Mouse (Mus musculus) activated CD4-positive, CD25-positive, alpha-beta regulatory T cell, adult 4 months (primary cell): ENCODE results near the gene Gm13691. TPM values are rescaled to one million over a fixed set of nuclear protein-coding genes. Genes with fewer than 3 reads are reported as not detected.
"Not testable (repeated sequence)": the region's sequence is repeated elsewhere in the genome, so short reads cannot be mapped to it uniquely, and the experiment has no call there.

ENCODE experiments used
- ATAC-seq: one replicate; pipeline ENCODE4 v1.8.0; 2017
- polyA plus RNA-seq, 2 experiments: library from polyadenylated mRNA; unstranded; fragments of 100-300 nt; shearing (Covaris generic); gene quantifications; one replicate each; pipeline ENCODE4 v1.2.1; 2017

Gm13691 gene
- polyA plus RNA-seq, 2 experiments from 2014 or later = not detected

DNA sequence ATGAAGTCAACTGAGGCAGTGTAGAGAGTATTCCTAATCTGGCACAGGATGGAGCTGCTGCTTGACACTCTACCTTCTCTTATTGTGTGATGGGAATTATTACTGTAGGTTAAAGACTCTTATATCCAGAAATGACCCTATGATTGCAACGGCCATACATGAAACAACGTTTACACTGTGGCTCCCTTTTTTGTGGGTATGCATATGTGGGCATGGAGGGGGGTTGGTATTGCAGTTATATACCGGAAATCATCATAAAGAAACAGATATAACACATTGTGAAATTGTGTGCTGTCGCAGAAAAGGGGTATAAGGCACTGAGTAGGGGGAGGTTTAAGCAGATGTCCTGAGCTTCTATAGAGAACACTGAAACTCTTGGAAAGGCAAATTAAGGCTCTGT, 45.6 kb downstream of the Gm13691 start:
- ATAC-seq = no peak

DNA sequence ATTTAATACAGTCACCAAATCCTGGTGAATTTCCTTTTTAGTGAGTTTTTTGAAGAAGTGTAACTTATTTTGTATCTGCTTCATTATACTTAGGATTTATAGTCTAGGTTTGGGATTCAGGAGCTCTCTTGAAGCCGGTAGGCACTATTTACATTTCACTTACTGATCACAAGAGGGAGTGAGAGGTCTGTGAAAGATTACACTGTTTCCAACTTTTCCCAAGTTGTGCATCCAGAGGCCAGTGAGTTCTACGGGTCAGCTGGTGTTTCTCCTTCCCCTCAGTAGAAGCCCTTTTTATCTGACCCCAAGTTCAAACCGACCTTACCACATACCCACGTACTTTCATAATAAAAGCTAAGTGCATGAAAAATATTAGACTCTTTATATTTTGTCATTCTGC, 47.0 kb downstream of the Gm13691 start:
- ATAC-seq = no peak

DNA sequence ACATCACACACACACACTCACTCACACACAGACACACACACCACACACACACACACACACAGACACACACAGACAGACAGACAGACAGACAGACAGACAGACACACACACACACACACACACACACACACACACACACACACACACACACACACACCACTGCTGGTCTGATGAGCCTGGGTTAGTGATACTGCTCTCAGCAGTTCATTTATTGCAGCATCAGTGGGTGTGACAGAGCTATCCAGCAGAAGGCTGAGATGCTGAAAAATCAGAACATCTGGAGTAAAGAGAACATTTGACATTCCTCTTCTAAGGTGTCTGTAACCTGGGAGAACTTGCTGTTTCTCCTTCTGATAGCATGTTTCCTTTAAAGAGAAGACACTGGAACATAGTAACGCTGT, 47.6 kb downstream of the Gm13691 start:
- ATAC-seq = not testable (repeated sequence)

DNA sequence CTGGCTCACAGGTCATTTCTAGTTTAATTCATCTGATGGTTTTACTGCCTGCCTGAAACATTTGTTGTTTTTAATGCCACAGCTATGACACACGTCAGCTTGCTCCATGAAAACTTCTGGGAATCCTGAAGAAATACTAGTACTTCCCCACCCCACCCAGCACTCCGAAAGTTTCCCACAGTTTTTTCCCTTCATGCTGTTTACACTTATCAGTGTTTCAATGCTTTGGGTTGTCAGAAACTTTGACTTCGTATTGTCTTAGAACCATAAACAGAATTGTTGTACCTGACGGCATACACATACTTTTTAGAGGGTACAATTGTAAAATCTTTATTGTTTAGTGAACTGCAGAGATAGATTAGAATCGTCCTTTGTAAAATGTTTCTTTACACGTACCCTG, 48.9 kb downstream of the Gm13691 start:
- ATAC-seq = no peak

Other genes with a start within 250 kb of the Gm13691 start
- gene Fam171b, start 177.9 kb upstream of the Gm13691 start, polyA plus RNA-seq = under 1 TPM; 0.20 to 0.65 TPM
- gene Zswim2, start 49.3 kb upstream of the Gm13691 start, polyA plus RNA-seq = not detected
- not detected for gene Gm13698, start 34.9 kb upstream of the Gm13691 start, polyA plus RNA-seq
- gene Gm13693, start 29.1 kb upstream of the Gm13691 start, polyA plus RNA-seq = not detected
- gene Gm13695, start 23.2 kb upstream of the Gm13691 start, polyA plus RNA-seq = not detected
- gene Gm13696, start 17.4 kb upstream of the Gm13691 start, polyA plus RNA-seq = not detected
- not detected for gene Gm13694, start 11.6 kb upstream of the Gm13691 start, polyA plus RNA-seq
- not detected for gene Gm13697, start 5.8 kb upstream of the Gm13691 start, polyA plus RNA-seq